Comparison of ENCODE assay signal across 15 mouse cellular contexts in genomic region chr1:191806740-191807139, GRCm38 (mm10). TPM values are rescaled to one million over a fixed set of nuclear protein-coding genes. Genes with fewer than 3 reads are reported as not detected.
DNase-seq lines count a peak whose midpoint lies in the region; ATAC-seq and TF ChIP-seq lines count a peak whose summit lies in the region.
"Had no signal": no experiment of that assay in that cellular context is flagged by ENCODE, and none has a peak within 500 bp of the region (broad histone marks: within the 10 kb centered on the region; RNA-seq: fewer than 3 reads in every experiment).

No protein-coding gene starts in this region.

- no peak for DNase-seq in hindbrain, postnatal 0 days (ENCODE audit: low spot score)
- DNase-seq in hindbrain, embryonic 14.5 days (ENCODE audit: low spot score) = no peak
- DNase-seq in midbrain, postnatal 0 days (ENCODE audit: low spot score) = no peak
- peak; percentile 34 for DNase-seq in WW6 (ENCODE audit: low read depth, low spot score)
- no peak for DNase-seq in retina, postnatal 1 day
- DNase-seq in yolk sac, embryonic 10.5 days (ENCODE audit: low spot score) = no peak
- DNase-seq: adrenal gland, postnatal 14 days; gastrocnemius, postnatal 10 days; heart, postnatal 14 days; lung, postnatal 10 days had no signal

- no peak overlapping the region for H3K4me2 ChIP-seq in hindbrain, postnatal 0 days (ENCODE audit: low read depth, low read length)
- H3K4me2 ChIP-seq in hindbrain, embryonic 14.5 days (replicated peaks) = no peak overlapping the region
- H3K4me2 ChIP-seq in midbrain, postnatal 0 days (ENCODE audit: low read depth, low read length, poor library complexity, severe bottlenecking) = no peak overlapping the region
- H3K4me2 ChIP-seq in midbrain, embryonic 13.5 days (replicated peaks) = no peak overlapping the region
- H3K4me2 ChIP-seq: forebrain, embryonic 15.5 days had no signal

- H3K27ac ChIP-seq in hindbrain, postnatal 0 days = no peak overlapping the region
- H3K27ac ChIP-seq in hindbrain, embryonic 14.5 days = no peak overlapping the region
- H3K27ac ChIP-seq in midbrain, postnatal 0 days (ENCODE audit: low read depth, low read length) = no peak overlapping the region
- no peak overlapping the region for H3K27ac ChIP-seq in midbrain, embryonic 13.5 days
- H3K27ac ChIP-seq: forebrain, embryonic 15.5 days; midbrain, embryonic 10.5 days had no signal

- 92% methylated on average over 4 of the region's 4 CpGs for WGBS in hindbrain, postnatal 0 days
- 90% methylated on average over 4 of the region's 4 CpGs for WGBS in hindbrain, embryonic 14.5 days
- WGBS in midbrain, postnatal 0 days = 98% methylated on average over 4 of the region's 4 CpGs
- 94% methylated on average over 4 of the region's 4 CpGs for WGBS in midbrain, embryonic 13.5 days

- peak; percentile 42; the same call in 1 of the 2 replicates for TF ChIP-seq CTCF in hindbrain, postnatal 0 days (IDR thresholded peaks at IDR 0.05; ENCODE audit: low read depth)
- peak; percentile 38 for TF ChIP-seq CTCF in midbrain, postnatal 0 days (IDR thresholded peaks at IDR 0.05)

- H3K9me3 ChIP-seq in hindbrain, postnatal 0 days (ENCODE audit: low read length) = no peaks in the 10 kb centered on the region
- H3K9me3 ChIP-seq in hindbrain, embryonic 14.5 days (ENCODE audit: control insufficient read depth, low read length) = no peaks in the 10 kb centered on the region
- no peaks in the 10 kb centered on the region for H3K9me3 ChIP-seq in midbrain, postnatal 0 days (ENCODE audit: low read length)
- no peaks in the 10 kb centered on the region; the same call in 1 of the 2 replicates for H3K9me3 ChIP-seq in midbrain, embryonic 13.5 days
- H3K9me3 ChIP-seq: forebrain, embryonic 15.5 days had no signal

- H3K9ac ChIP-seq in hindbrain, postnatal 0 days (replicated peaks; ENCODE audit: low read length) = no peak overlapping the region
- H3K9ac ChIP-seq in hindbrain, embryonic 14.5 days = no peak overlapping the region
- no peak overlapping the region for H3K9ac ChIP-seq in midbrain, postnatal 0 days (replicated peaks; ENCODE audit: low read length, poor library complexity, severe bottlenecking)
- no peak overlapping the region for H3K9ac ChIP-seq in midbrain, embryonic 13.5 days (replicated peaks)
- H3K9ac ChIP-seq: forebrain, embryonic 15.5 days had no signal

- no peak for ATAC-seq in hindbrain, postnatal 0 days
- no peak for ATAC-seq in hindbrain, embryonic 14.5 days (ENCODE audit: low FRiP score)
- ATAC-seq in midbrain, postnatal 0 days (ENCODE audit: low FRiP score) = no peak
- ATAC-seq in midbrain, embryonic 13.5 days = no peak
- ATAC-seq: forebrain, embryonic 15.5 days; hindbrain, embryonic 16.5 days had no signal

- H3K4me1 ChIP-seq in hindbrain, postnatal 0 days (ENCODE audit: insufficient read depth, low read length) = no peaks in the 10 kb centered on the region
- H3K4me1 ChIP-seq in hindbrain, embryonic 14.5 days (replicated peaks; ENCODE audit: control insufficient read depth, insufficient read depth, low read length) = no peaks in the 10 kb centered on the region
- H3K4me1 ChIP-seq in midbrain, postnatal 0 days (ENCODE audit: insufficient read depth, low read length) = no peaks in the 10 kb centered on the region
- no peaks in the 10 kb centered on the region for H3K4me1 ChIP-seq in midbrain, embryonic 13.5 days (replicated peaks)
- H3K4me1 ChIP-seq: midbrain, embryonic 10.5 days had no signal

- no peak overlapping the region for H3K4me3 ChIP-seq in hindbrain, postnatal 0 days (ENCODE audit: low read length)
- H3K4me3 ChIP-seq in hindbrain, embryonic 14.5 days (replicated peaks; ENCODE audit: low read length) = no peak overlapping the region
- H3K4me3 ChIP-seq in midbrain, postnatal 0 days (ENCODE audit: low read depth, low read length) = no peak overlapping the region
- H3K4me3 ChIP-seq in midbrain, embryonic 13.5 days (replicated peaks) = no peak overlapping the region
- H3K4me3 ChIP-seq: forebrain, embryonic 15.5 days; midbrain, embryonic 10.5 days; myocyte had no signal

- H3K27me3 ChIP-seq in hindbrain, postnatal 0 days (ENCODE audit: insufficient read depth, low read length) = no peaks in the 10 kb centered on the region
- no peaks in the 10 kb centered on the region for H3K27me3 ChIP-seq in hindbrain, embryonic 14.5 days (ENCODE audit: control insufficient read depth, insufficient read depth, low read length)
- no peaks in the 10 kb centered on the region for H3K27me3 ChIP-seq in midbrain, postnatal 0 days (ENCODE audit: insufficient read depth, low read length)
- H3K27me3 ChIP-seq in midbrain, embryonic 13.5 days = no peaks in the 10 kb centered on the region
- H3K27me3 ChIP-seq: forebrain, embryonic 15.5 days had no signal

- H3K36me3 ChIP-seq in hindbrain, postnatal 0 days (ENCODE audit: insufficient read depth, low read length) = no peaks in the 10 kb centered on the region
- H3K36me3 ChIP-seq in hindbrain, embryonic 14.5 days (replicated peaks; ENCODE audit: control insufficient read depth, insufficient read depth) = no peaks in the 10 kb centered on the region
- no peaks in the 10 kb centered on the region for H3K36me3 ChIP-seq in midbrain, postnatal 0 days (ENCODE audit: insufficient read depth, low read length)
- no peaks in the 10 kb centered on the region for H3K36me3 ChIP-seq in midbrain, embryonic 13.5 days
- H3K36me3 ChIP-seq: forebrain, embryonic 15.5 days; midbrain, embryonic 10.5 days had no signal

RNA-seq across cellular contexts. Expression of gene Nek2, which starts 14.5 kb away (rescaled TPM):
- total RNA-seq in hindbrain, postnatal 0 days (2014; rRNA removed) = 9.1 and 9.5 TPM in 2 replicates
- polyA plus RNA-seq in hindbrain, postnatal 0 days (2015; fragmentation: Nextera tagmentation; extraction: Ambion mirVana) = 7.7 and 8.4 TPM in 2 replicates
- 6.2 and 7.4 TPM in 2 replicates for polyA plus RNA-seq in hindbrain, embryonic 14.5 days (2014; fragmentation: Nextera tagmentation; extraction: Ambion mirVana)
- total RNA-seq in midbrain, postnatal 0 days (2014; rRNA removed) = 2.2 and 2.6 TPM in 2 replicates
- polyA plus RNA-seq in midbrain, postnatal 0 days (2015; fragmentation: Nextera tagmentation; extraction: Ambion mirVana) = 2.5 TPM in 2 replicates
- 18.6 and 20.0 TPM in 2 replicates for polyA plus RNA-seq in midbrain, embryonic 13.5 days (2015; fragmentation: Nextera tagmentation; extraction: Ambion mirVana)
